Mouse (Mus musculus) kidney, adult 2 months (tissue): ENCODE measurements at regions not wholly inside any gene's neighbourhood (a gene's known extent, or its start where the extent isn't known, plus 50 kb on each side); places are given as distances from the start of the nearest gene placed in this dataset.

ENCODE experiments used
- DNase-seq: peaks from one replicate; pipeline ENCODE4 v3.0.0; 2021
- H3K27ac ChIP-seq: fragments of 200-500 bp; 2 replicates; pipeline ENCODE4 v1.5.1; 2012; ENCODE audit warnings: low read depth, low read length, control low read depth, inconsistent platforms; ENCODE audit not compliant: insufficient read depth
- H3K27me3 ChIP-seq: fragments of 200-500 bp; replicated peaks from 2 replicates; pipeline ENCODE4 v1.6.1; 2012; ENCODE audit warnings: mild to moderate bottlenecking, moderate library complexity, low read length, inconsistent platforms; ENCODE audit not compliant: control insufficient read depth, insufficient read depth
- H3K36me3 ChIP-seq: fragments of 200-500 bp; 2 replicates; pipeline ENCODE4 v1.6.1; 2012; ENCODE audit warnings: mild to moderate bottlenecking, moderate library complexity, low read length, inconsistent platforms; ENCODE audit not compliant: control insufficient read depth, insufficient read depth
- H3K4me1 ChIP-seq: fragments of 200-500 bp; 2 replicates; pipeline ENCODE4 v1.6.1; 2011; ENCODE audit warnings: low read length; ENCODE audit not compliant: control insufficient read depth, insufficient read depth
- H3K4me3 ChIP-seq: fragments of 200-500 bp; 2 replicates; pipeline ENCODE4 v1.5.1; 2011; ENCODE audit warnings: mild to moderate bottlenecking, low read depth, low read length, control low read depth; ENCODE audit not compliant: insufficient read depth
- CTCF ChIP-seq: fragments of 200-500 bp; conservative IDR thresholded peaks from 2 replicates; pipeline ENCODE4 v1.5.1; 2011; ENCODE audit warnings: low read depth, mild to moderate bottlenecking, control low read depth, low read length, moderate library complexity, mixed read lengths; ENCODE audit not compliant: insufficient read depth, insufficient read length
- POLR2A ChIP-seq: fragments of 200-500 bp; IDR thresholded peaks from one replicate; pipeline ENCODE4 v1.6.1; 2011; ENCODE audit warnings: low read depth, low read length, control low read depth
- WGBS: fragments of 180-500 bp; shearing (Covaris S2); methylation state at CpG from one replicate; pipeline ENCODE4 v1.1.7; 2018; 5-methylcytosine and 5-hydroxymethylcytosine counted together

DNA sequence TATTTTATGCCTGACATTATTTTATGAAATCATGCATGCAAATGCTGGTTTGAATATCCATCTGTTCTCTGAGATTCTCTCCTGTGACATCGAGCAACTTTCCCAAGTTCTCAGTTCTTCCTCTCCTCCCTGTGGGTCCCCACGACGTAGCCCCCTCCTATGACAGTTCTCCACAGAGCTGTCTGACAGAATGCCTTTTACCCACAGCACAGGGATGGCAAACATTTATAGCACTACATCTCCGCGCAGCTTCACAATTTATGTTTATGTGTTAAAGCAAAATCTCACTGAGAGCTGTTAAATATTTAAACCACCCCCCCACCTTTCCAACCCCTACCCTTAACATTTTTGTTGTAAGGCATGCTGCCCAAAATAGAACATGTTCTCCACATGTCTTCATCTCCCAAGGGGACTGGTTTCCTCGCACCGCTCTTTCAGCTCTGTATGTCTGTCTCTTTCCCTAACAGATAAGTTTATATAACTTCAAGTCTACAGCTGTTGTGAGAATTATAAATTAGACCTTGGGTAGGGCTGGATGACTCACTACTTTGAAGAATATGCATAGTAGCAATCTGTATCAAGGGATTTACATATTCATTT, 63.5 kb upstream of the Ndst3 start:
- 66% methylated on average over 7 of the region's 7 CpGs for WGBS
- no peak for TF ChIP-seq CTCF
- TF ChIP-seq POLR2A, result no peak

DNA sequence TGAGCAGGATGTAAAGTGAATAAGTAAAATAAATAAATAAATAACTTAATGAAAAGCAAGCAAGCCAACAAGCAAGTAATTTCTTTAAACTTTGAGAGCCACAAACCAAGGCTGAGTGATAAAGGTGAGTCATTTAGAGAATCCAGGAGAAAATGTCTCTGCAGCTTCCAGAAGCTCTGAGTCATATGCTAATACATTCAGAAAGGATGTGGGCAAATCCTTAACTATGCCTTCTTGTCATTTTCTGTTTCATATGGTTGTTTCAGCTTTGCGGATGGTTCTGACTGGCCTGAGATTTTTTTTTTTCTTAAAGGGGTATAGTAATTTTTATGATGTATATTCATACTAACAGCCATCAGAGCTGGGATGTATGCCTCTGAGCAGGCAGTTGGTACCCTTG, 64.3 kb upstream of the Ndst3 start:
- H3K4me3 ChIP-seq, result no peak overlapping the region
- H3K36me3 ChIP-seq, result no peaks in the 10 kb centered on the region
- 73% methylated on average over 1 of the region's 1 CpGs for WGBS
- H3K27me3 ChIP-seq, result no peaks in the 10 kb centered on the region
- H3K27ac ChIP-seq, result no peak overlapping the region
- TF ChIP-seq POLR2A (no peak), CTCF (no peak)
- H3K4me1 ChIP-seq, result no peaks in the 10 kb centered on the region
- no peak for DNase-seq

More for the DNA sequence above, 63.5 kb upstream of the Ndst3 start:
- Histone ChIP-seq H3K27me3 (no peaks in the 10 kb centered on the region), H3K36me3 (no peaks in the 10 kb centered on the region), H3K4me3 (no peak overlapping the region), H3K27ac (no peak overlapping the region), H3K4me1 (no peaks in the 10 kb centered on the region)
- DNase-seq, result no peak

DNA sequence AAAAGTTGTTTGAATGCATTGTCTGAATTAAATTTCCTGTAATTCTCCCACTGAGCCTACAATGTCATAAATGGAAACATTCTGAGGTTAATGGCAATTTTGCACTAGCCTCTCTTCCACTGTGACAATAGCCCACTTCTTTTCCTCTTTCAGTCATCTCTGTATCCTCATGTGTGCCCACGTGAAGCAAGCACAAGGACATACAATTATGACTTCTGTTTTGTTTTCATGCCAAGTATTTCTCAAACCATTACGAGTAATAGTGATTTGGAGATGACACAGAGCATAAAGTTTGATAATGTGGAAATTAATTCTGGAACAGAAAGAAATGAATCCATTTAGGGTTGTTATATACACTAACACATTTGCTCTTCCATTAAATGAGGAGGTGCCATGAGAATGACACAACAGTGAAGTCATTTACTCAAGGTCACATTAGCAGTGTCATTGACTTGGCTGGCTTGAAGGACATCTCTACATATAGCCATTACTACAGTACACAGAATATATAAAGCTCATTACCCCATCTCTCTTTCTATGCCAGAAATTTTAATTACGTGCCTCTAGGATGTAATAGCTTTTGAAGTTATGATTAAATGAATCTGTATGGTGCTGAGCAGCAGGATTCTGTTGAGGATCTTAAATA, 75.4 kb upstream of the Ndst3 start:
- Histone ChIP-seq H3K4me3 (no peak overlapping the region), H3K27ac (no peak overlapping the region), H3K4me1 (no peaks in the 10 kb centered on the region), H3K36me3 (no peaks in the 10 kb centered on the region), H3K27me3 (no peaks in the 10 kb centered on the region)
- no peak for DNase-seq
- TF ChIP-seq CTCF (no peak), POLR2A (no peak)
- WGBS, result 79% methylated on average over 3 of the region's 3 CpGs

DNA sequence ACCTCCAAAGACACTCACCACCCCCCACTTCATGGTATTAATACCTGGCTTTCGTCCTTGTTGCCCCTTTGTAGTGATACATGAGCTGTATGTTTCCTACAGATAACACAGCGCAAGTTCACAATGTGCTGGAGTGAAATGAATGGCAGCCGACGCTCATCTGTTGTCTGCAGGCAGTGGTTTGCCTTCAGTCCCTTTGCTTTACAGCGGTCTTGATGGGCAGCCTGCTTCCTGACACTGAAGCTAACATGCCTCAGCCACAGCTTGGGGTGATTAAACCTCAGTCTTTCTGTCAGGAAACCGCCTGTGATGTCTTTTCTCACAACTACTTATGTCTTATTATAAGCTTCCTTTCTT, 75.9 kb upstream of the Ndst3 start:
- H3K27me3 ChIP-seq, result no peaks in the 10 kb centered on the region
- no peak overlapping the region for H3K4me3 ChIP-seq
- no peaks in the 10 kb centered on the region for H3K4me1 ChIP-seq
- no peak overlapping the region for H3K27ac ChIP-seq
- WGBS, result 74% methylated on average over 6 of the region's 6 CpGs
- TF ChIP-seq CTCF, result no peak
- TF ChIP-seq POLR2A, result no peak
- no peak for DNase-seq
- no peaks in the 10 kb centered on the region for H3K36me3 ChIP-seq

DNA sequence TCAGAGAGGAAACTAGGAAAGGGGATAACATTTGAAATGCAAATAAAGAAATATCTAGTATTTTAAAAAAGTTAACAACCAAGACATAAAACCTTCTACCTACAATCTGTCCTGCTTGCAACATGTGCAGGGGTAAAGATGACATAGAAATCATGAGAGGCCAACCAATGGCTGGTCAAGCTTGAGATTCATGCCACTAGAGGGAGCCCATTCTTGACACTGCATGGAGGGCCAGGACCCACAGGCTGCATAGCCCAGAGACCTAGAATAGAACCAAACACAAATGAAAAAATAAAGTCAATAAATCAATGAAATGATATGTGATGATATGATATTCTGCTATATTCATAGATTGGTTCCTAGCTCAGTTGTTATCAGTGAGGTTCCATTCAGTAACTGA, 89.9 kb upstream of the Ndst3 start:
- Histone ChIP-seq H3K27ac (no peak overlapping the region), H3K36me3 (no peaks in the 10 kb centered on the region), H3K4me3 (no peak overlapping the region), H3K4me1 (no peaks in the 10 kb centered on the region), H3K27me3 (no peaks in the 10 kb centered on the region)
- TF ChIP-seq CTCF, result no peak; the same call in 1 of the 2 replicates
- TF ChIP-seq POLR2A, result no peak
- DNase-seq, result peak; percentile 6

DNA sequence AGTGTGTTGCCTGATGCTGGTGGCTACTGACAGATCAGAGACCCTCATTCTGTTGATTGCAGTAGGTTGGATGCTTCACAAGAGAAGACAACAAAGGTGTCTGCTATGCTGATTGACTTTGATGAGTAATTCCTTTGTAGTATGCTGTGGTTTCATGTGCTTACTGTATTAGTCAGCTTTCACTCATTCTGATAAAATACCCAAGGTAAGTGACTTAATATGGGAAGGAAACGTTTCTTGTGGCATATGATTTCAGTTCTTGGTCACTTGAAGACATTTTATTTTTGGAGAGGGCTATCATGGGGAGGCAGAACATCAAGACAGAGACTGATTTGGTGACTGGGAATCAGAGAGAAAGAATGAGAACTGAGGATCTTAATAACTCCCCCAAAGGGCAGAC, 90.9 kb upstream of the Ndst3 start:
- Histone ChIP-seq H3K4me1 (no peaks in the 10 kb centered on the region), H3K27ac (no peak overlapping the region), H3K36me3 (no peaks in the 10 kb centered on the region), H3K4me3 (no peak overlapping the region), H3K27me3 (no peaks in the 10 kb centered on the region)
- 76% methylated on average over 1 of the region's 1 CpGs for WGBS
- no peak for DNase-seq
- TF ChIP-seq CTCF (no peak), POLR2A (no peak)

DNA sequence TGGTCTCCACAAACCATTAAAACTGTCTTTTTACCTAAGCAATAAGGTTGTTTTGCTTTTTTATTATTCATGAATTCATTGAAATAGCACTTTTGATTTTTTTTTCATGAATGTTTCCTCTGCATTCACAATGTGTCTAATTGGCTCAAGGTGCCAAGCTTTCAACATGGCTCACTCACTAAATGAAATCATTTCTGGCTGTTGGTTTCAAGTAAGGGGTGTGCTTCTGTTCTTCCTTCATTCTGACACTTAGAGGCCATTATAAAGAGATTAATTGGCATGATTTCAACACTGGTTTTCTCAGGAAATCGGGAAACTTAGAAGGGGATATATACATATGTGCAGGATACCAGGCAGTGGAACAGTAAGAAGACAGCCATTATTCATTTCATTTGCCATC, 93.5 kb upstream of the Ndst3 start:
- WGBS, result 63% methylated on average over 1 of the region's 1 CpGs
- Histone ChIP-seq H3K27ac (no peak overlapping the region), H3K27me3 (no peaks in the 10 kb centered on the region), H3K4me3 (no peak overlapping the region), H3K4me1 (no peaks in the 10 kb centered on the region), H3K36me3 (no peaks in the 10 kb centered on the region)
- TF ChIP-seq CTCF, result no peak
- no peak for TF ChIP-seq POLR2A
- DNase-seq, result no peak
